Mouse (Mus musculus) brain, embryonic 14.5 days (tissue): ENCODE measurements at regions not wholly inside any gene's neighbourhood (a gene's known extent, or its start where the extent isn't known, plus 50 kb on each side); places are given as distances from the start of the nearest gene placed in this dataset.

ENCODE experiments used
- CTCF ChIP-seq: fragments of 200-500 bp; IDR thresholded peaks from 2 replicates; pipeline ENCODE4 v1.5.1; 2012; ENCODE audit warnings: inconsistent platforms, mild to moderate bottlenecking, moderate library complexity, borderline replicate concordance; ENCODE audit not compliant: insufficient read depth, insufficient read length; ENCODE audit errors: extremely low read depth
- POLR2A ChIP-seq: fragments of 200-500 bp; IDR thresholded peaks from 2 replicates; pipeline ENCODE4 v1.6.1; 2012; ENCODE audit warnings: mild to moderate bottlenecking, inconsistent platforms, borderline replicate concordance; ENCODE audit not compliant: poor library complexity, insufficient read depth, insufficient read length, severe bottlenecking; ENCODE audit errors: extremely low read depth

DNA sequence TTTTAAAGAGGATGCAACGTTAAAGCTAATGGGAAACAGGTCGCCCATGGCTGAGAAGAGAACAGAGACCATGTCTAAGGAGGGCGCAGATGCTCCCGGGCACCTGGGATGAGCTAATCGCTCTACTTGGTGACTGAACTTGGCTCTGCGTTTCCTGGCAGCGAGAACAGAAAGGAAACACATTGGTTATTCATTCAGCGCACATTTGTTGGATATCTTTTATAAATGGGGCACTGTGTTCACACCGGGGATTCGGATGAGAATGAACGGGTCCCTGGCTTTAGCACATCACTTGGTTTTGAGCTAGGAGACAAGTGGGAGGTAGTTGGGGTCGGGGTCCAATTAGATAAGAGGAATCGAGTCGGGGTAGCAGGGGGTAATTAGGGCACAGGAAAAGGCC is 159.7 kb downstream of the Phlda1 start:
- TF ChIP-seq POLR2A (no peak), CTCF (no peak)
